Mouse (Mus musculus): ENCODE results near the gene Pbx1.

Gene Pbx1

DNA sequence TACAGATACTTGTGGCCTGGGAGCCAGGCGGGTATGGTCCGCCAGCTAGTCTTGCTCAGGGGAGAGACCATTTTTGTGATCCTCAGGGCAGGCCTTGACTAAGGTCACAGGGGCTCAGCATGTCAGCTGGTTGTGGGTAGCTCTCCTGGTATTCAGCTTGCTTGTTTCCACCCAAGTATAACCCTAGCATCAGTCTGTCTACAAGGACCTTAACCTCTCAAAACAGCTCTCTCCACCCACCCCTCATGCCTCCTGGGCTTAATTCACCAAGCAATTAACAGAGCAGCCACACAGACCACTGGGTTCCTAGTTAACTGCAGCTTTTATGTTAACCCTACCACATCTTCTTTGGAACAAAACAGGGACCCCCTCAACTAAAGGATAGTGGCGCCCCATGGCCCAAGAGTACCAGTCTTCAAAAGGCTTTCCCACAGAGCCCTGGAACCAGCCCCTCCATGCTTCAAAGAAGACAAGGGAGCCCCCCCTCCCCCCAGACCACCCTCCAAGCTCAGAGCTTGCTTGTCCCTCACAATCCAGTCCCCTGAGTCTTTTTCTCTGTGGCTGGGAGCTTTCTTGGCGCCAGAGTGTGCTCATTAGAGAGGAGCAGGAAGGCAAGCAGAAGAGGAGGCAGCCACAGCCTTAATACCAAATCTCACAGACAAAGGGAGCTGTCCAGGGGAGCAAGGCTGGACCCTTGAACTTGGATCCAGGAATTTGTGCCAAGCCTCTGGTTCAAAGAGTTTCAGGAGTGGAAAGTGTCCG lies 48.1 kb downstream of the Pbx1 start:
- peak in 1 of 2 experiments; percentile 31 for DNase-seq (ENCODE audit: low spot score in 2 of 2)

GRCm38 (mm10) chr1:168382823-168383157 lies 49.3 kb downstream of the Pbx1 start:
- DNase-seq (ENCODE audit: low spot score in 2 of 2), result no peak

GRCm38 (mm10) chr1:168382106-168382822 lies 49.8 kb downstream of the Pbx1 start:
- DNase-seq (ENCODE audit: low spot score in 2 of 2), result no peak

GRCm38 (mm10) chr1:168381451-168381850 lies 50.6 kb downstream of the Pbx1 start:
- no peak for DNase-seq (ENCODE audit: low spot score in 2 of 2)

DNA sequence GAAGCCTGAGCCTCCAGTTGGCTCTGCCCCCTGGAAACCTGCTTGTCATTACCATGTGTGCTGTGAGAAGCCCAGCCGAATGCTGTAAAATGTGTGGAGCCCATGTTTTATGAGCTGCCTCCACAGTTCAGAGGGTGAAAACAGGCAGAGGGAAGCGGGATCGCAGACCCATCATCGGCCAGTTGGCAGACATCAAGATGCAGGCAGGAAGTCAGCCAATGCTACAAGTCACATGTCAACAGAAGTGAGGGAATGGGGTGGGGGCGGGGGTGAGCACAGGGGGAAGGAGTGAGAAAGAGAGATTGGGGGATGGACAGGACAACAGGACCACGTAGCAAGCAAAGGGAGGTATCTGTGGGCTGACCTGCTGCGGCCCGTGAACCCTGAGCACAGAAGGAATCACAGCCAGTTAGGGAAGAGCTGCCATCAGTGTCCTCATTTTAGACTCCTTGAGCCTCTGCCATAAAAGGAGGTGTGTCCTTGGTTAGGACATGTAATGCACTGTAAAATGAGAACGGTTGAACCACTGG lies 51.8 kb downstream of the Pbx1 start:
- DNase-seq (ENCODE audit: low spot score in 2 of 2), result no peak

GRCm38 (mm10) chr1:168377650-168378049 lies 54.4 kb downstream of the Pbx1 start:
- no peak for DNase-seq (ENCODE audit: low spot score in 2 of 2)

GRCm38 (mm10) chr1:168376330-168376729 lies 55.7 kb downstream of the Pbx1 start:
- DNase-seq (ENCODE audit: low spot score in 2 of 2), result no peak

DNA sequence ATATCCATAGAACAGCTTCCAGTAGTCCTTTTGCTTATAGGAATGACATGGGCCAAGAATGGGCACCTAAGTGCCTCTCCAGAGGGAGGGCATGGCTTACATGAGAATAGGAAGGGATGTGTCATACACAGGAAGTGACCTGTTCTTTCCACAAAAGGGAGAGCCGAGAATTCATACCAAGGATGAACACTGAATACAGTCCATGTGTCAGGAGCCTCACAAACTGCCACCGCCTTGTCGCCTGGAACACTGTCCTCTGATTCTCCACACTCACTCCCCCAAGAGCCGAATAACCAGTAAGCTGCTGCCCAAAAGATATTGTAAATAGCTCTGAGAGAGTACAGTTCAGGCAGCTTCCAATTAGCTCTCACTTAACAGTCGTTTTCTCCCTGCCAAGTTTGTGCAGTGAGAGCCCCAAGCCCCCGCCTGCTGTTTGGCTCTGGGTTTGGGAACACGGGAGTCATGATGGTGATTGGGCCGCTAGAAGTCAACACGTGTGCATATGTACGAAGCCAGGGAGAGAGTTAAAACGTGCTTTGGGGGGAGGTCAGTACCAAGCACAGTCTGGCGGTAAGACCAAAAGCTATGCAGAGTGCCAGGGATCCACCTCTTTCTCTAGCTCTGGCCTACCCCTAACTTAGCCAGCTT lies 57.0 kb downstream of the Pbx1 start:
- DNase-seq (ENCODE audit: low spot score in 2 of 2), result no peak

DNA sequence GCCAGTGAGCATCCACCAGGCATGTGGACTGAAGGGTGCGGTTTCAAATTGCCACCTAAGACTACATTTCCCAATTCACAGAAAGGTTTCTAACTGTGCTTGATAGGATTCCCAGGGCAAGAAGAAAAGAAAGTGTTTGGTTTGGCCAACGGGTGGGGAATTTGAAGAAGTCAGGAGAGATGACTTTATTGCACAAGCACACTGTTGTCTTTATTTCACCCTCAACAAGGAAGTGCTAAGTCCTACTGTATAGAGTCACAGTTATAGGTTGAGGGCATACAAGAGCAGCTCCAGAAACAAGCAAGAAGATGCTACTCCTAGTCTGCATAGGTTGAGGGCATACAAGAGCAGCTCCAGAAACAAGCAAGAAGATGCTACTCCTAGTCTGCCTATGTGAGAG lies 60.0 kb downstream of the Pbx1 start:
- DNase-seq (ENCODE audit: low spot score in 2 of 2), result no peak

DNA sequence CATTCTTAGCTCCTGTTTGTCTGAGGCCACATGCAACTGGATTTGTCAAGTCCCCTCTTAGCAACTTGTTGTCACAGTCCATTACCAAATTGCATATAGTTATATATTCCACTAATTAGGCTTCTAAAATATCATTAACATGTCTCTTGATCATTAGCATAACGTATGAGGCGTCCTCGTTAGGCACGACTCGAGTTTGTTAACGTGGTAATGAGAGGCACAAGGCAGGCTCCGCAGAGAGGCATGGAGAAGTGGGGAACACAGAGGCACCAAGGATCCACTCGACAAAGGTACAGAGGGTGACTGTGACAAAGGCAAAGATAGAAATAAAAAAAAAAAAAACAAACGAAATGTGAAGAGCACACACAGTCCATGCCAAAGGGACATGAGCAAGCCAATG lies 61.1 kb downstream of the Pbx1 start:
- DNase-seq (ENCODE audit: low spot score in 2 of 2), result no peak

- no peak for DNase-seq (ENCODE audit: low spot score in 2 of 2)
Observed at GRCm38 (mm10) chr1:168366261-168366660, 65.8 kb downstream of the Pbx1 start.

GRCm38 (mm10) chr1:168364325-168364724 lies 67.7 kb downstream of the Pbx1 start:
- DNase-seq (ENCODE audit: low spot score in 2 of 2), result no peak

GRCm38 (mm10) chr1:168363053-168363452 lies 69.0 kb downstream of the Pbx1 start:
- no peak for DNase-seq (ENCODE audit: low spot score in 2 of 2)

DNA sequence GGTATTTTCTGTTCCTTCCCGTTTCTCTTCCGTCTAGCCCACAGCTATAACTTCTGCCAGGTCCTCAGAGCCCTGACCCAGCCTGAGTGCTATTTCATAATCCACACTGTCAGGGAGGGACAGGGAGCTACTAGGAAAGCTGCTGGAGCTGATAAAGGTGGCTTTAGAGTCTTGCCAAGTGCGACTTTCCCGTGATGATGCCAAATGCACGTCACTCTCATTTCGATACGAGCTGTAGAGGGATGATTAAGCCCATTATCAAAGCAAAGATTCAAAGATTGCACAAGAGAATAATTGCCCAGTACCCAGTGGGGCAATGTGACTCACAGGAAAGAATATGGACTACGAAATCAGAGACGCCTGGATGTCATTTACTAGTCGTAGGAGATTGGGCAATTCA lies 69.6 kb downstream of the Pbx1 start:
- no peak for DNase-seq (ENCODE audit: low spot score in 2 of 2)

DNA sequence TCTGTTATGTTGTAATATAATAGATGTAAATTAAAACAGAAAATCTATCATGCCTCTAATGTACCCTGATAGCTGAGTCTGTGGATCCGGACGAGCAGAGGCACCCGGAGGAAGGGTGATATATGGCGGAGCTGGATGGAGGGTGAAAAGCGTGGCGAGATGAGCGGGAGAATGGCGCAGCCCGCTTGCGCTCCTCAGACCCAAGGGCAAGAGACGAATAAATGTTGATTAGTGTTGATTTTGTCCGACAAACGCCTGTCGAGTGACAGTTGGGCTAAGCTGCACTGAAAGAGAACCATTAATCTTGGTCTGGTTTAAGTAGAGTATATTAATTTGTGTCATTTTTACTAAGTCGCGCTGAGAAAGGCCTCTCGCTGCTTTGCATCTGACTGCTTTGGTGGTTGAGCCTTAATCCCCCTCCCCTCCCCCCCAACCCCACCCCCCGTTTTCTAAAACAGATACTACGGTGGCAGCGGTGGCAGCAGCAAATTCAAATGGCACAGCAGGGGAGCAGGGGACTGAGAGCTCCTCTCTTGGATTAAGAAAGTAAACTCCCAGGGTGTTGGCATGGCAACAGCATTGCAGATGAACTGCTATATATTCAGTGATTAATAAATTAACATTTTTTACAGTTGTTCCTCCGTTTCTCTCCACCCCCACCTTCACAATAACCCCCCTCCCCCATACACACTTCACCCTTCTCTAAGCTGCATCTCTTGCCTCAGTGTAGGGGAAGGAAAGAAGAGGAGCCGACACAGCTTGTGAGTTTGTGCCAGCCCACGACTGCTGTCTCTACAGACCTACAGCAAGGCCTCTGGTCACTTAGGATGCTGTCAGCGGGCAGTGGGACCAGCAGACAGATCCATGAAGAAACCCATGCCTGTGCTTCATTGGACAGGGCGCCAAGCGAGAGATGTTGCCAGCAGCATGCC lies 74.1 kb downstream of the Pbx1 start:
- DNase-seq (ENCODE audit: low spot score in 2 of 2), result peak in 1 of 2 experiments; percentile 43

DNA sequence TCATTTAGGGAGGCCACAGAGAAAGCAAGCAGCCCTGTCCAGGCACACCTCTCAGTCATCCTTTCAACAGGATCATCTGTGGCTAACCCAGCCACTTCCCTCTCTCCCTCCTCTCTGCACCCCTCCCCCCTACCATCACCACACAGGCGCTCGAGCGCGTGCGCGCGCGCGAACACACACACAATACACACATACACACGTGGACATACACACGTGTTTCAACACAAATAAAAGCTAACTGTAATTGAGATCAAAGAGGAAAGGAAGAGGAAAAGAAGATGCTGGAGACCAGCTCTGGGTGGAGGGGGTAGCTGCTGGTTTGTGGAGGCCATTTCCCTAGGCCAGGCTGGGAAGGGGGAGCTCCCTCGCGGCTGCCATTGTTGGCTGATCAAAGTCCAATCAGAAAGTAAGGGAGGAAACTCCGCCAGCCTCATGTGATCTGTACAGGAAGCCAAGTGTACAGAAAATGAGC lies 75.1 kb downstream of the Pbx1 start:
- DNase-seq (ENCODE audit: low spot score in 2 of 2), result peak in 1 of 2 experiments; percentile 39

DNA sequence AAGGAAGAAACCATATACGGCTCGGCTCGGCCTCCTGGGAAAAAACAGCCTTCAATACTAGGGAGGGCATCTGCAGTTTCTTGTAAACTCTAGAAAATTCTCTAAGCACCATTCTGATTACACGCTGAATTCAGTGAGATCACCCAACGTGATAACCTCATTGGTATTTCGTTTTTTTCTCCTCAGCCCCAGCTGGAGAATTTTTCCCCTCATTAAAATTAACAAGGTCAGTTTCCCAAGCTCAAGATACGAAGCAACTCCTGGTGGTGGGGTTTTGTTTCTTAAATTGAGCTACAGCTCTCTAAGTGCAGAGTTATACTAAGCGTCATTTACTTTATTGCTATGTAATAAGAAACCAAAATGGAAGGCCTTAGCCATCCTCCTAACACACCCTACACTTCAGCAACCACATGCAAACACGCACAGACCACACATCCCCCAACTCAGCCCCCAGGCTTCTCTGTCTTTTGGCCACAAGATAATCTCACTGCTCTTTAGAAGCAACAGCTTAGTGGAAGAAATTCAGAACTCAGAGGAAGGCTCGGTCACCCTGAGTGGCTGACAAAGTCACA lies 76.0 kb downstream of the Pbx1 start:
- no peak for DNase-seq (ENCODE audit: low spot score in 2 of 2)

DNA sequence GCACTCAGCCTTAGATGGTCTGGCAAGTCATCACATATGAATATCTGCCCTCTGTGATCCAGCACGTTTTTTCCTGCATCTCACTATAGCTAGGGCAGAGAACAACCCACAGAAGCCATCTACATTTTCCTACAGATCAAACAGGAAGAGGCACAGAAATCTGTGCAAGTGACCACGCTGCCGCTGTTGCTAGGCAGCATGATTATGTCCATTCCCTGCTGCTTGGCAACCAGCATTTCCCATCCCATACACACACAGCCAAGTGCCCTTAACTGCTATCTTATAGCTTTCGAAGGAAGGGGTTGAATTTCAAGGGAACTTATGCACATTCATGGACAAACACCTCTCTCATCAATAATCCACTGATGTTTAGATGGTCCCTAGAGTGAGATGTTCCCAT lies 77.1 kb downstream of the Pbx1 start:
- DNase-seq (ENCODE audit: low spot score in 2 of 2), result no peak

- no peak for DNase-seq (ENCODE audit: low spot score in 2 of 2)
Observed at GRCm38 (mm10) chr1:168348036-168348784, 83.9 kb downstream of the Pbx1 start.

GRCm38 (mm10) chr1:168344918-168345317 lies 87.2 kb downstream of the Pbx1 start:
- no peak for DNase-seq (ENCODE audit: low spot score in 2 of 2)
